In genomic region chr5:24508406-24508805, GRCm38 (mm10) we compare ENCODE assay signal across 38 mouse cellular contexts. TPM values are rescaled to one million over a fixed set of nuclear protein-coding genes. Genes with fewer than 3 reads are reported as not detected.
DNase-seq lines count a peak whose midpoint lies in the region; TF ChIP-seq lines count a peak whose summit lies in the region.
"Had no signal": no experiment of that assay in that cellular context is flagged by ENCODE, and none has a peak within 500 bp of the region (broad histone marks: within the 10 kb centered on the region; RNA-seq: fewer than 3 reads in every experiment).

No protein-coding gene starts in this region.

- DNase-seq in layer of hippocampus, adult 2 months (ENCODE audit: low spot score in 2 of 2) = no peak
- DNase-seq in layer of hippocampus, postnatal 36 days = no peak
- DNase-seq in testis, postnatal 14 days (ENCODE audit: low spot score) = no peak
- DNase-seq in ZHBTc4 (ENCODE audit: low read depth, low spot score) = peak; percentile 83
- DNase-seq in retina, embryonic 14.5 days (ENCODE audit: low spot score) = no peak
- no peak for DNase-seq in adrenal gland, postnatal 4 days (ENCODE audit: low spot score in 2 of 2)
- DNase-seq: adrenal gland, adult 2 months; adrenal gland, postnatal 36 days; cerebellum, adult 2 months; cerebellum, postnatal 25 days; gastrocnemius, postnatal 36 days; heart, adult 18-20 months; heart, postnatal 4 days; kidney, adult 18-20 months; kidney, postnatal 25 days; liver, embryonic 13.5 days; lung, embryonic 14.5 days; lung, postnatal 36 days; right cerebral cortex, postnatal 14 days; thymus, adult 2 months; thymus, postnatal 36 days had no signal

- H3K4me1 ChIP-seq in testis, adult 2 months (ENCODE audit: control insufficient read depth, insufficient read depth, low read length) = peaks cover 3% of the 10 kb centered on the region; the same call in 1 of the 2 replicates

- no peak overlapping the region for H3K4me3 ChIP-seq in layer of hippocampus, adult 2 months
- H3K4me3 ChIP-seq in testis, adult 2 months (ENCODE audit: control insufficient read depth, low read depth, low read length) = no peak overlapping the region
- H3K4me3 ChIP-seq: forebrain, embryonic 13.5 days; heart, embryonic 12.5 days; kidney, embryonic 15.5 days; limb, embryonic 13.5 days; liver, embryonic 13.5 days; neural tube, embryonic 13.5 days; stomach, embryonic 15.5 days had no signal

- H3K27ac ChIP-seq in layer of hippocampus, adult 2 months = no peak overlapping the region
- H3K27ac ChIP-seq in testis, adult 2 months (ENCODE audit: control insufficient read depth, insufficient read depth, low read depth, low read length) = no peak overlapping the region
- H3K27ac ChIP-seq: forebrain, embryonic 13.5 days; hindbrain, embryonic 14.5 days; kidney, embryonic 15.5 days; limb, embryonic 13.5 days; liver, embryonic 13.5 days; neural tube, embryonic 13.5 days; stomach, embryonic 15.5 days had no signal

- H3K27me3 ChIP-seq in testis, adult 2 months (ENCODE audit: control insufficient read depth, insufficient read depth, low read length) = no peaks in the 10 kb centered on the region
- H3K27me3 ChIP-seq: Patski had no signal

- no peaks in the 10 kb centered on the region for H3K36me3 ChIP-seq in testis, adult 2 months (ENCODE audit: control insufficient read depth, insufficient read depth, low read length)
- H3K36me3 ChIP-seq: heart, embryonic 12.5 days; kidney, embryonic 15.5 days; limb, embryonic 13.5 days; liver, embryonic 13.5 days; stomach, embryonic 15.5 days had no signal

- TF ChIP-seq POLR2A in testis, adult 2 months (IDR thresholded peaks at IDR 0.05; ENCODE audit: control insufficient read depth, low read depth, low read length) = no peak

- TF ChIP-seq CTCF in layer of hippocampus, adult 2 months (conservative IDR thresholded peaks at IDR 0.05) = peak; percentile 45
- 0 out of 2 replicates have a peak, but pooled peaks have one; percentile 1 for TF ChIP-seq CTCF in testis, adult 2 months (IDR thresholded peaks at IDR 0.05; ENCODE audit: control insufficient read depth, insufficient read depth, insufficient replicate concordance, low read depth, low read length)

RNA-seq across cellular contexts. Expression of gene Gbx1, which starts 18.6 kb away (rescaled TPM):
- total RNA-seq in layer of hippocampus, adult 2 months (2021) = under 1 TPM in 1 of 2 experiments, not detected in 1; 0.10 TPM
- total RNA-seq in layer of hippocampus, postnatal 36 days (2021) = not detected
- polyA plus RNA-seq in testis, adult 2 months (2012; rRNA removed) = 0.11 and 0.16 TPM in 2 replicates
- under 1 TPM in 1 of 2 experiments, not detected in 1; 0.11 TPM for total RNA-seq in adrenal gland, postnatal 4 days (2021)
- total RNA-seq: adrenal gland, adult 2 months; adrenal gland, postnatal 36 days; gastrocnemius, postnatal 36 days; heart, adult 18-20 months; heart, postnatal 4 days; layer of hippocampus, adult 18-20 months; layer of hippocampus, postnatal 14 days; megakaryocyte, adult 5-6 weeks had no signal
- polyA plus RNA-seq: adrenal gland, adult 2 months; CD4-positive, CD25-positive, alpha-beta regulatory T cell, adult 4 months; heart, embryonic 12.5 days; heart, postnatal 0 days; limb, embryonic 13.5 days; Patski; small intestine, adult 2 months had no signal

RNA-seq across cellular contexts. Expression of gene Asb10, which starts 32.4 kb away (rescaled TPM):
- total RNA-seq in layer of hippocampus, adult 2 months (2021) = under 1 TPM in 1 of 2 experiments, not detected in 1; 0.31 TPM
- under 1 TPM in 1 of 2 experiments, not detected in 1; 0.25 TPM for total RNA-seq in layer of hippocampus, postnatal 36 days (2021)
- polyA plus RNA-seq in testis, adult 2 months (2012; rRNA removed) = 0.46 and 0.52 TPM in 2 replicates
- total RNA-seq in adrenal gland, postnatal 4 days (2021) = 1 to 10 TPM; 2.6 to 3.0 TPM
- total RNA-seq: adrenal gland, adult 2 months; megakaryocyte, adult 5-6 weeks had no signal
- polyA plus RNA-seq: CD4-positive, CD25-positive, alpha-beta regulatory T cell, adult 4 months; Patski had no signal

RNA-seq across cellular contexts. Expression of gene 4931409K22Rik, which starts 48.2 kb away (rescaled TPM):
- not detected for total RNA-seq in layer of hippocampus, adult 2 months (2021)
- not detected for total RNA-seq in layer of hippocampus, postnatal 36 days (2021)
- polyA plus RNA-seq in testis, adult 2 months (2012; rRNA removed) = 108 and 117 TPM in 2 replicates
- under 1 TPM in 1 of 2 experiments, not detected in 1; 0.11 TPM for total RNA-seq in adrenal gland, postnatal 4 days (2021)
- total RNA-seq: adrenal gland, adult 2 months; adrenal gland, postnatal 36 days; gastrocnemius, postnatal 36 days; heart, adult 18-20 months; heart, postnatal 4 days; layer of hippocampus, adult 18-20 months; layer of hippocampus, postnatal 14 days; megakaryocyte, adult 5-6 weeks had no signal
- polyA plus RNA-seq: adrenal gland, adult 2 months; CD4-positive, CD25-positive, alpha-beta regulatory T cell, adult 4 months; cerebellum, adult 2 months; embryonic facial prominence, embryonic 11.5 days; heart, embryonic 12.5 days; heart, postnatal 0 days; liver, embryonic 13.5 days; lung, embryonic 14.5 days; midbrain, embryonic 11.5 days; Patski; small intestine, adult 2 months; thymus, adult 2 months had no signal

RNA-seq across cellular contexts. Expression of gene Agap3, which starts 56.4 kb away (rescaled TPM):
- 100 to 1,000 TPM; 651 to 655 TPM for total RNA-seq in layer of hippocampus, adult 2 months (2021)
- 100 to 1,000 TPM; 635 to 641 TPM for total RNA-seq in layer of hippocampus, postnatal 36 days (2021)
- polyA plus RNA-seq in testis, adult 2 months (2012; rRNA removed) = 29.5 and 31.0 TPM in 2 replicates
- 10 to 100 TPM; 88.4 to 89.2 TPM for total RNA-seq in adrenal gland, postnatal 4 days (2021)
